Mouse (Mus musculus): Measurements from ENCODE around the gene Gm49380. TPM values are rescaled to one million over a fixed set of nuclear protein-coding genes. Genes with fewer than 3 reads are reported as not detected.

Gene Gm49380
- polyA plus RNA-seq, 1 experiment from 2014 or later, result 0.21 TPM

- peak overlapping the region; percentile 70 for H3K4me2 ChIP-seq (ENCODE audit: low read depth, low read length)
- H3K4me3 ChIP-seq (replicated peaks; ENCODE audit: low read length), result peak overlapping the region; percentile 45
- H3K9me3 ChIP-seq (replicated peaks; ENCODE audit: control insufficient read depth, low read length), result no peaks in the 10 kb centered on the region
- peak overlapping the region; percentile 74 for H3K9ac ChIP-seq (ENCODE audit: low read length)
- H3K27ac ChIP-seq (ENCODE audit: low read length), result peak overlapping the region; percentile 95
- peaks cover 46% of the 10 kb centered on the region for H3K4me1 ChIP-seq (ENCODE audit: control insufficient read depth, insufficient read depth, low read length)
- WGBS, result 7% methylated on average over 9 of the region's 9 CpGs
- no peaks in the 10 kb centered on the region for H3K27me3 ChIP-seq (ENCODE audit: control insufficient read depth, insufficient read depth, low read length)
- no peaks in the 10 kb centered on the region for H3K36me3 ChIP-seq (ENCODE audit: control insufficient read depth, insufficient read depth, low read length)
- no peak; the same call in 1 of the 2 replicates for ATAC-seq (ENCODE audit: insufficient read depth, low FRiP score)
Measured at GRCm38 (mm10) chr9:44129633-44130032, 16.3 kb upstream of the Gm49380 start.

DNA sequence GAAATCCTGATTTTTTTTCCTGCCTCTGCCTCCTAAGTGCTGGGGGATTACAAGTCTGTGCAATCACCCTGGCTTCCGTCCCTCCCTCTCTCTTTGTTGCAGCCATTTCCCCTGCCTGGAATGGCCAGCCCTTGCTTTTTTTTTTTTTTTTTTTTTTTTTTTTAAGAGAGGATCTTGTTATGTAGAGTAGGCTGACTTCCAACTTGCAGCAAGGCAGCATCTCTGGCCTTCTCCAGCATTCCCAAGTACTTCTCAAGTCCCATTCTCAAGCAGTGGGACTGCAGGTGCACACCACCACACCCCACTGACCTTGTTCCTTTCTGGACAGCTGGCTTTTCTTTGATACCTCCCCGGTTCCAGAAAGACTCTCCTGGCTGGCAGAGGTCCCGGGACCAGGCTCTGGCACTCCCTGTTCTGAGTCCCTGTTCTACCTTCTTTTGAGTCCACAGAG, 14.1 kb upstream of the Gm49380 start:
- Histone ChIP-seq H3K9me3 (replicated peaks; ENCODE audit: control insufficient read depth, low read length) (no peaks in the 10 kb centered on the region), H3K4me3 (replicated peaks; ENCODE audit: low read length) (no peak overlapping the region), H3K9ac (ENCODE audit: low read length) (no peak overlapping the region), H3K4me1 (ENCODE audit: control insufficient read depth, insufficient read depth, low read length) (peaks cover 34% of the 10 kb centered on the region), H3K36me3 (ENCODE audit: control insufficient read depth, insufficient read depth, low read length) (no peaks in the 10 kb centered on the region), H3K4me2 (ENCODE audit: low read depth, low read length) (no peak overlapping the region), H3K27ac (ENCODE audit: low read length) (peak overlapping the region; percentile 25; the same call in 1 of the 2 replicates), H3K27me3 (ENCODE audit: control insufficient read depth, insufficient read depth, low read length) (no peaks in the 10 kb centered on the region)
- WGBS, result 48% methylated on average over 3 of the region's 3 CpGs
- no peak for ATAC-seq (ENCODE audit: insufficient read depth, low FRiP score)

GRCm38 (mm10) chr9:44126746-44127145, 13.4 kb upstream of the Gm49380 start:
- Histone ChIP-seq H3K9me3 (replicated peaks; ENCODE audit: control insufficient read depth, low read length) (no peaks in the 10 kb centered on the region), H3K4me2 (ENCODE audit: low read depth, low read length) (no peak overlapping the region), H3K4me3 (replicated peaks; ENCODE audit: low read length) (no peak overlapping the region), H3K9ac (ENCODE audit: low read length) (no peak overlapping the region), H3K36me3 (ENCODE audit: control insufficient read depth, insufficient read depth, low read length) (no peaks in the 10 kb centered on the region), H3K27ac (ENCODE audit: low read length) (peak overlapping the region; percentile 56), H3K27me3 (ENCODE audit: control insufficient read depth, insufficient read depth, low read length) (no peaks in the 10 kb centered on the region), H3K4me1 (ENCODE audit: control insufficient read depth, insufficient read depth, low read length) (peaks cover 34% of the 10 kb centered on the region)
- ATAC-seq (ENCODE audit: insufficient read depth, low FRiP score), result no peak
- WGBS, result 84% methylated on average over 3 of the region's 3 CpGs

DNA sequence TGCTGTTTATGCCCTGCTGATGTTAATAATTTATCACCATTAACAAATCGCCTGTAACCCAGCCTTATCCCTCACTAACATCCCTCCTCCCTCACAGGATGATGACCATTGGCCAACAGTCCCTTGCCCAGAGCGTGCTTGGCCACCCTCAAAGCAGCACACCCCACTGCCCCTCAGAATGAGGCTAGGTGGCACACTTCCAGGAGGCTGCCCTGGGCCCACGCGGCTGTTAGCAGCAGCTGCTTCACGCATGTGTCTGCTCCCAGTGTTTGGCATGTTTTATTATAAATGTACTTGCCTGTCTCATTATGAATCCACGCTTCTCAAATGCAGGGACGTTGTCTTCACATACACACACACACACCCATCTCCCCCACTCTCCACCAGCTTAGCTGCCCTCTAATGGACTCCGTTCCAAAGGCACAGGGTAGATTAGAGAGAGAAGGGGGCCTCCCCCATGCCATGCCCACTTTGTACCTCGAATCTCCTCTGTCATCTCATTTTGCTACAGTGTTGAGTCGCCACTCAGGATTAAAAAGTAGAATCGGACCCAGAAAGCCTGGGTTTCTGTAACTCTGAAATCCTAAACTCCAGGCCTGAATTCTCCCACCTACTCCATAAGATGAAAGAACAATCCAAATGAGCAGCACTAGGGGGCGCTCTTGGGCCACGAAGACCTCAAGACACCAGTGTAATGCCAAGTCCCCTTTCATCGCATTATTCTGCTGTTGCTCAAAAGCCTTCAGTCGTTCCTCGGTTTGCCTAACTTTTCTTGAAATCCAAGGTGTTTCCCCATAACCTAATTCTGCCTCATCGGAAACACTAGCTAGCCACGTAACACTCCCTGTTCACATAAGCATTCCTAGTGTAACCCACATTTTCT, 12.5 kb upstream of the Gm49380 start:
- Histone ChIP-seq H3K4me1 (ENCODE audit: control insufficient read depth, insufficient read depth, low read length) (peaks cover 32% of the 10 kb centered on the region), H3K4me3 (replicated peaks; ENCODE audit: low read length) (0 out of 2 replicates have a peak overlapping the region, but pooled peaks have one; percentile 13), H3K9me3 (replicated peaks; ENCODE audit: control insufficient read depth, low read length) (no peaks in the 10 kb centered on the region), H3K4me2 (ENCODE audit: low read depth, low read length) (peak overlapping the region; percentile 35), H3K27ac (ENCODE audit: low read length) (peak overlapping the region; percentile 56), H3K27me3 (ENCODE audit: control insufficient read depth, insufficient read depth, low read length) (no peaks in the 10 kb centered on the region), H3K9ac (ENCODE audit: low read length) (no peak overlapping the region), H3K36me3 (ENCODE audit: control insufficient read depth, insufficient read depth, low read length) (no peaks in the 10 kb centered on the region)
- 22% methylated on average over 18 of the region's 18 CpGs for WGBS
- ATAC-seq (ENCODE audit: insufficient read depth, low FRiP score), result 0 out of 2 replicates have a peak, but pooled peaks have one; percentile 25

DNA sequence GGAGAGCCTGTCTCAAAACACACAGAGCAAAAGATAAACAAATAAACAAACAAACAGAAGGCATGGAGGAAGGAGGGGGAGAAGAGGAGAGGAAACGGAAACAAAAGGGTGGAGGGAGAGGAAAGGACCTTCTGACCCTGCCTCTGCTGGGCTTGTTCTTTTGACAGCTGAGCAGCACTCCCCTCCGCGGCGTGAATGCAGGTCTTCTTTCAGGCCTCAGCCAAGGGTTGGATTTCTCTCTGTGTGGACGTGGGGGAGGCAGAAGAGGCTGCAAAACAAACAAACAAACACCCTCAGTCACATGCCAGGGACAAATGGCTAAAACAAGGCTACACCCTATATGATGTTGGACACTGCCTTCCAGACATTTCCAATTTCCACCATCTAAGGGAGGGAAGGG, 11.7 kb upstream of the Gm49380 start:
- H3K4me1 ChIP-seq (ENCODE audit: control insufficient read depth, insufficient read depth, low read length), result peaks cover 25% of the 10 kb centered on the region
- 57% methylated on average over 5 of the region's 5 CpGs for WGBS
- no peak overlapping the region for H3K4me3 ChIP-seq (replicated peaks; ENCODE audit: low read length)
- H3K27me3 ChIP-seq (ENCODE audit: control insufficient read depth, insufficient read depth, low read length), result no peaks in the 10 kb centered on the region
- no peak overlapping the region for H3K9ac ChIP-seq (ENCODE audit: low read length)
- no peak overlapping the region for H3K4me2 ChIP-seq (ENCODE audit: low read depth, low read length)
- no peak for ATAC-seq (ENCODE audit: insufficient read depth, low FRiP score)
- no peaks in the 10 kb centered on the region for H3K9me3 ChIP-seq (replicated peaks; ENCODE audit: control insufficient read depth, low read length)
- H3K36me3 ChIP-seq (ENCODE audit: control insufficient read depth, insufficient read depth, low read length), result no peaks in the 10 kb centered on the region
- no peak overlapping the region for H3K27ac ChIP-seq (ENCODE audit: low read length)

DNA sequence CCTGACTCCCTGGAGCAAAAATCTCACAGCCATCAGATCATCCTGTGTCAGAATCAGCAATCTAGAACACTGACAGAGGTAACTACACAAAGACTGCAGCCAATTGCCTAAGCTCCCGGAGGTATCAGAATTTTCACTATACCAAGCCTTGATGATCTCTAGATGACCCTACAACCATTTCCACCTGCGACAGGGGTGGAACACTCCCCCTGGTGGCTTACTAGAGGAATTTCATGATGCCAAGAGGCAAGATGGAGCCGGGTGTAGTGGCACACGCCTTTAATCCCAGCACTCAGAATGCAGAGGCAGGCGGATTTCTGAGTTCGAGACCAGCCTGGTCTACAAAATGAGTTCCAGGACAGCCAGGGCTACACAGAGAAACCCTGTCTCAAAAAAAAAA, 11.0 kb upstream of the Gm49380 start:
- no peaks in the 10 kb centered on the region for H3K27me3 ChIP-seq (ENCODE audit: control insufficient read depth, insufficient read depth, low read length)
- H3K36me3 ChIP-seq (ENCODE audit: control insufficient read depth, insufficient read depth, low read length), result no peaks in the 10 kb centered on the region
- H3K4me3 ChIP-seq (replicated peaks; ENCODE audit: low read length), result no peak overlapping the region
- no peak for ATAC-seq (ENCODE audit: insufficient read depth, low FRiP score)
- no peak overlapping the region for H3K4me2 ChIP-seq (ENCODE audit: low read depth, low read length)
- H3K9me3 ChIP-seq (replicated peaks; ENCODE audit: control insufficient read depth, low read length), result no peaks in the 10 kb centered on the region
- no peak overlapping the region for H3K27ac ChIP-seq (ENCODE audit: low read length)
- H3K9ac ChIP-seq (ENCODE audit: low read length), result no peak overlapping the region
- WGBS, result 69% methylated on average over 6 of the region's 6 CpGs
- peaks cover 20% of the 10 kb centered on the region for H3K4me1 ChIP-seq (ENCODE audit: control insufficient read depth, insufficient read depth, low read length)

DNA sequence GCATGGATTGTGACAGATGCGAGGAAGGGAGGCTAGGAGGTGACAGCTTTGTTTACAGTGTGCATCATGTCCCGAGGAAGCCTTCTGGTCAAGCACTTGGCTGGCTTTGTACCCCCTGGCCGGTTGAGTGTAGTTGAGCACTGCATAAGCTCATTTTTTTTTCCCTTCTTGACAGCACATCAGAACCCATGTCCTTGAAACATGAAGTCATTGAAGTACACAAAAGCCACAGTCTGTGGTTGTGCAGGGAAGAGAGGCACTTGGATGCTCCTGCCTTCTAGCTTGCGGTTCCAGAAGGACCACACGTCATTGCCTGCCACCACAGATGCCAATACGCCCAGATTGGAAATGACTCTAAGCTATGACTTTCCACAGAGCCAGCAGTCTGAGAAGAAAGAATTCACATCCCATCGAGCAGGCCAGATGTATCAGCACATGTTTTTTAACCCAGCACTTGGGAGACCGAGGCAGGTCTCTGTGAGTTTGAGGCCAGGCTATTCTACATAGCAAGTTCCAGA, 6.7 kb upstream of the Gm49380 start:
- no peak overlapping the region for H3K4me2 ChIP-seq (ENCODE audit: low read depth, low read length)
- 64% methylated on average over 8 of the region's 8 CpGs for WGBS
- H3K4me1 ChIP-seq (ENCODE audit: control insufficient read depth, insufficient read depth, low read length), result no peaks in the 10 kb centered on the region
- H3K4me3 ChIP-seq (replicated peaks; ENCODE audit: low read length), result no peak overlapping the region
- H3K9ac ChIP-seq (ENCODE audit: low read length), result no peak overlapping the region
- H3K9me3 ChIP-seq (replicated peaks; ENCODE audit: control insufficient read depth, low read length), result no peaks in the 10 kb centered on the region
- H3K36me3 ChIP-seq (ENCODE audit: control insufficient read depth, insufficient read depth, low read length), result no peaks in the 10 kb centered on the region
- ATAC-seq (ENCODE audit: insufficient read depth, low FRiP score), result no peak
- H3K27me3 ChIP-seq (ENCODE audit: control insufficient read depth, insufficient read depth, low read length), result no peaks in the 10 kb centered on the region
- H3K27ac ChIP-seq (ENCODE audit: low read length), result no peak overlapping the region

DNA sequence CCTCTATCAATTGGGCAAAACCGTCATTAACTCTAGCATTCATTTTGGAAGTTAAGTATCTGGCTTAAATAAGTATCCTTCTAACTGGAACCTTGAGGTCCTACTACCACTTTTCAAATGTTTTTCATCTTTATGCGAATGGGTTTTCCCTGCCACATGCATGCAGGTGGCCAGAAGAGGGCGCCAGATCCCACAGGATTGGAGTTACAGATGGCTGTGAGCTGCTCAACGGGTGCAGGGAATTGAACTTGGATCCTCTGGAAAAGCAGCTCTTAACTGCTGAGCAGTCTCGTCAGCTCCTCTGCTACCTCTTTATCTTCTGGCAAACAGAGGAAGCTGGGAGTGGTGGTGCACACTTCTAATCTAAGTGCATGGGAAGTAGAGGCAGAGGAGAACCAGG, 5.7 kb upstream of the Gm49380 start:
- Histone ChIP-seq H3K9ac (ENCODE audit: low read length) (no peak overlapping the region), H3K27ac (ENCODE audit: low read length) (no peak overlapping the region), H3K9me3 (replicated peaks; ENCODE audit: control insufficient read depth, low read length) (no peaks in the 10 kb centered on the region), H3K4me2 (ENCODE audit: low read depth, low read length) (no peak overlapping the region), H3K4me3 (replicated peaks; ENCODE audit: low read length) (no peak overlapping the region), H3K4me1 (ENCODE audit: control insufficient read depth, insufficient read depth, low read length) (no peaks in the 10 kb centered on the region), H3K36me3 (ENCODE audit: control insufficient read depth, insufficient read depth, low read length) (no peaks in the 10 kb centered on the region), H3K27me3 (ENCODE audit: control insufficient read depth, insufficient read depth, low read length) (no peaks in the 10 kb centered on the region)
- WGBS, result 53% methylated on average over 5 of the region's 5 CpGs
- no peak for ATAC-seq (ENCODE audit: insufficient read depth, low FRiP score)

- no peaks in the 10 kb centered on the region for H3K9me3 ChIP-seq (replicated peaks; ENCODE audit: control insufficient read depth, low read length)
- no peak for ATAC-seq (ENCODE audit: insufficient read depth, low FRiP score)
- no peak overlapping the region for H3K9ac ChIP-seq (ENCODE audit: low read length)
- H3K27me3 ChIP-seq (ENCODE audit: control insufficient read depth, insufficient read depth, low read length), result no peaks in the 10 kb centered on the region
- H3K4me3 ChIP-seq (replicated peaks; ENCODE audit: low read length), result no peak overlapping the region
- H3K4me1 ChIP-seq (ENCODE audit: control insufficient read depth, insufficient read depth, low read length), result no peaks in the 10 kb centered on the region
- WGBS, result 90% methylated on average over 4 of the region's 4 CpGs
- H3K36me3 ChIP-seq (ENCODE audit: control insufficient read depth, insufficient read depth, low read length), result no peaks in the 10 kb centered on the region
- H3K4me2 ChIP-seq (ENCODE audit: low read depth, low read length), result no peak overlapping the region
- H3K27ac ChIP-seq (ENCODE audit: low read length), result no peak overlapping the region
Measured at GRCm38 (mm10) chr9:44116182-44116581, 2.9 kb upstream of the Gm49380 start.

Data from stomach, embryonic 16.5 days (tissue).